Mouse (Mus musculus) cortical plate, adult 2 months (tissue): ENCODE measurements around the gene Ccdc149. TPM values are rescaled to one million over a fixed set of nuclear protein-coding genes. Genes with fewer than 3 reads are reported as not detected.

Experiments used
- H3K27ac ChIP-seq: fragments of 200-500 bp; 2 replicates; pipeline ENCODE4 v1.5.1; 2012; ENCODE audit warnings: low read length, control low read depth, inconsistent platforms; ENCODE audit not compliant: insufficient read depth
- H3K4me1 ChIP-seq: fragments of 200-500 bp; 2 replicates; pipeline ENCODE4 v1.6.1; 2011; ENCODE audit warnings: low read length; ENCODE audit not compliant: control insufficient read depth, insufficient read depth
- H3K4me3 ChIP-seq: fragments of 200-500 bp; 2 replicates; pipeline ENCODE4 v1.5.1; 2011; ENCODE audit warnings: mild to moderate bottlenecking, low read length, control low read depth; ENCODE audit not compliant: insufficient read depth
- CTCF ChIP-seq: fragments of 200-500 bp; IDR thresholded peaks from 2 replicates; pipeline ENCODE4 v1.5.1; 2011; ENCODE audit warnings: mild to moderate bottlenecking, control low read depth, low read length; ENCODE audit not compliant: insufficient read depth; ENCODE audit errors: extremely low read depth
- POLR2A ChIP-seq: fragments of 200-500 bp; IDR thresholded peaks from 2 replicates; pipeline ENCODE4 v1.6.1; 2011; ENCODE audit warnings: mild to moderate bottlenecking, low read length, control low read depth; ENCODE audit not compliant: insufficient read depth; ENCODE audit errors: extremely low read depth
- polyA plus RNA-seq: library from polyadenylated mRNA; depleted of rRNA; stranded (reverse); fragments of >200 nt; gene quantifications from 2 replicates; pipeline ENCODE4 v1.2.3, GENCODE M21; 2012; rRNA removed

Gene Ccdc149
- polyA plus RNA-seq, 1 experiment: 37.0 TPM

- Histone ChIP-seq H3K4me1 (no peaks in the 10 kb centered on the region), H3K27ac (no peak overlapping the region), H3K4me3 (no peak overlapping the region)
- TF ChIP-seq CTCF (no peak), POLR2A (no peak)
Measured at GRCm38 (mm10) chr5:52352730-52353129, 118.6 kb downstream of the Ccdc149 start.

- Histone ChIP-seq H3K4me1 (no peaks in the 10 kb centered on the region), H3K4me3 (no peak overlapping the region), H3K27ac (no peak overlapping the region)
- TF ChIP-seq POLR2A (no peak), CTCF (no peak)
Measured at GRCm38 (mm10) chr5:52351561-52351960, 119.8 kb downstream of the Ccdc149 start.

DNA sequence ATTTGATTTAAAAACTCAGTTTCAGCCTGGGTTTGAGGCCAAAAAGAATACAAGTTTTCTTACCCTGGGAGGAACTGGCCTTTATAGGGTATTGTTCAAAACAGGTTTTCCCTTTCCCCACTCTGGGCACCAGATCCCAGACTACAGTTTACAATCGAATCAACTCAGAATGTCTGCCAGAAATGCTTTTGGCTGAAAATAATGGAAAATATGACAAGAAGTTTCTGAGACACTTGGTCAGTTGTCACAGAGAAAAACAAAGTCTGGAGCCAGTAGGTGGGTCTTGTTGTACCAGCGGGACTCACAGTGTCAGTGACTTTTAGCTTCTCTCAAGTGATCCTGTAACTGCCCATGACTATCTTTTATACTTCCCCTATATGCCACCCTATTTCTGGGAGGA lies 120.9 kb downstream of the Ccdc149 start:
- no peaks in the 10 kb centered on the region for H3K4me1 ChIP-seq
- TF ChIP-seq CTCF (no peak), POLR2A (no peak)
- no peak overlapping the region for H3K4me3 ChIP-seq
- no peak overlapping the region for H3K27ac ChIP-seq

DNA sequence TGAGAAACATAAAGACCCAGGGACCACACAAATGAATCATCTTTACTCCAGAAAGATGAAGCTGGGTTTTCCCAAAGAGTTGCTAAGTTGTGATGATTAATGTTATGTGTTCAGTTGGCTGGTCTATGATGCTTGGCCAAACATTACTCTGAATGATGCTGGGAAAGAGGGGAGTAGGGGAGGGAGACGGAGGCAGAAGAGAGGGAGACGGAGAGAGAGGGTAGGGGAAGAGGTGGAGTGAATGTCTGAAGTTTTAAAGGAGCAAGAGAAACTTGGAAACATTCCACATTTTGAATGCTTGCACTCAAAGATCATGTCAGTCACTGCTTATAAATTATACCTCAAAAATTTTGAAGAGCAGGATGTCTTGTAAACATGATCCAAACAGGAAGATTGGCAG lies 124.4 kb downstream of the Ccdc149 start:
- TF ChIP-seq POLR2A (no peak), CTCF (no peak)
- Histone ChIP-seq H3K4me3 (no peak overlapping the region), H3K27ac (no peak overlapping the region), H3K4me1 (no peaks in the 10 kb centered on the region)

- Histone ChIP-seq H3K4me3 (no peak overlapping the region), H3K4me1 (no peaks in the 10 kb centered on the region), H3K27ac (no peak overlapping the region)
- no peak for TF ChIP-seq CTCF
- TF ChIP-seq POLR2A: no peak
Measured at GRCm38 (mm10) chr5:52339134-52339533, 132.2 kb downstream of the Ccdc149 start.

DNA sequence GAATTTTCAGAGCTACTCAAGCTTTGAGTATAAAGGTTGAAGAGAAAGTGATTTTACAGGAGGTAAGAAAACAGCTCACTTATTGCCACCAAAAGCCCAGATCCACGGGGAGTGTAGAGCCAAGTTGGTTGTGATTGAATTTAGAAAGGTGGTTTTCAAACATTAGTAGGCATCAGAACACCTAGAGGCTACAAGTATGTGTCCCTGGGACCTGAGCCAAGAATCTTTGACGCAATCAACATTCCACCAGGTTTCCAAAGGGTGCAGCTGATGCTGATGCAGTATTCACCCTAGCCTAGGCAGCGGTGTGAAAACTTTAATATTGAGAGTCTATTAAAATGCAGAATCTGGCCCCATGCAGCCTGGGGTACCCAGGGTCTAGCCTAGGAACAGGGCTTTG lies 135.7 kb downstream of the Ccdc149 start:
- H3K27ac ChIP-seq: no peak overlapping the region
- no peak for TF ChIP-seq CTCF
- TF ChIP-seq POLR2A: no peak
- H3K4me3 ChIP-seq: no peak overlapping the region
- no peaks in the 10 kb centered on the region for H3K4me1 ChIP-seq

- no peak for TF ChIP-seq POLR2A
- TF ChIP-seq CTCF: no peak
Measured at GRCm38 (mm10) chr5:52332120-52332519, 139.2 kb downstream of the Ccdc149 start.

More at GRCm38 (mm10) chr5:52332120-52332519, 139.2 kb downstream of the Ccdc149 start:
- H3K27ac ChIP-seq: no peak overlapping the region
- no peaks in the 10 kb centered on the region for H3K4me1 ChIP-seq
- H3K4me3 ChIP-seq: no peak overlapping the region

Other genes with a start within 250 kb of the Ccdc149 start
- 10.8 and 12.2 TPM in 2 replicates for gene Sod3, start 107.7 kb downstream of the Ccdc149 start, polyA plus RNA-seq
- gene Lgi2, start 94.9 kb upstream of the Ccdc149 start, polyA plus RNA-seq: 25.6 and 26.1 TPM in 2 replicates
- gene Sepsecs, start 198.2 kb upstream of the Ccdc149 start, polyA plus RNA-seq: 10.5 and 10.8 TPM in 2 replicates